Mouse (Mus musculus): Measurements from ENCODE around the gene Ctbp1.

DNA sequence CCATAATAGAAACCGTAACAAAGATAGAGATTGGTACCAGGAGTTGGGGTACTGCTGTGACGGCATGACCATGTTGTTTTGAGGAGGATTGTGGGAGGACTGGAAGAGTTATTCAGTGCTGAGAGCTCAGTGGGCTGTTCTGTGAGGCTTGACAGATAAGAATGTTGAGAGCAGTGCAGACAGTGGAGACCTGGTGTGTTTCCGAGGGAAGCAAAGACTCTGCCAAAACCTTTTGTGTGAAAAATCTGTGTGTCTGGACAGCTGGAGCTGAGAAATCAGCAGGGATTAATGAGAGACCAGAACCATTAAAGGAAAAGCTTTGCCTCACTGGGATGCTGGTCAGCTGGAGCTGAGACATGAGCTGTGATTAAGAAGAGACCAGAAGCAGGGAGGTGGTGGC, 34.9 kb downstream of the Ctbp1 start:
- TF ChIP-seq POLR2A (IDR thresholded peaks at IDR 0.05; ENCODE audit: borderline replicate concordance, extremely low read depth, low read depth, low read length) (no peak), CTCF (IDR thresholded peaks at IDR 0.05; ENCODE audit: insufficient read depth, low read length) (no peak)
